Mouse (Mus musculus) erythroblast, adult 5-6 weeks (primary cell): ENCODE data around the gene AW011738. TPM values are rescaled to one million over a fixed set of nuclear protein-coding genes. Genes with fewer than 3 reads are reported as not detected.

Experiments
- ATAC-seq: replicated peaks from 2 replicates; pipeline ENCODE4 v1.8.0; 2016; ENCODE audit warnings: moderate number of reproducible peaks, mild to moderate bottlenecking, moderate TSS enrichment, inconsistent platforms; ENCODE audit not compliant: poor library complexity, low FRiP score, severe bottlenecking
- total RNA-seq, 2 experiments: library from RNA; stranded (forward) in 1 of 2; stranded (reverse) in 1 of 2; fragments of 150-400 nt in 1 of 2; fragments of 200-764, 138-1000 nt in 1 of 2; gene quantifications; 2 replicates each; pipeline versions ENCODE4 v1.2.3 to v1.2.4; 2015 to 2017; ENCODE audit warnings: low replicate concordance in 2 of 2

Gene AW011738
- total RNA-seq, 2 experiments from 2014 or later: 8.3 to 29.9 TPM

GRCm38 (mm10) chr4:156197131-156197828, 5.8 kb upstream of the AW011738 start, which contains the start of gene Agrn:
Agrn (minus strand) TSS chr4:156197488.
- peak; percentile 44; the same call in 1 of the 2 replicates for ATAC-seq

GRCm38 (mm10) chr4:156197829-156198205, 5.3 kb upstream of the AW011738 start:
- ATAC-seq: peak; percentile 75

- peak; percentile 13; the same call in 1 of the 2 replicates for ATAC-seq
Measured at GRCm38 (mm10) chr4:156200623-156201475, 2.3 kb upstream of the AW011738 start, which contains the start of gene Isg15. Isg15 (minus strand) TSS chr4:156200818.

GRCm38 (mm10) chr4:156202462-156202893, 626 bp upstream of the AW011738 start:
- peak; percentile 71 for ATAC-seq

GRCm38 (mm10) chr4:156203413-156204131, 468 bp downstream of the AW011738 start:
- 0 out of 2 replicates have a peak, but pooled peaks have one; percentile 10 for ATAC-seq

- no peak for ATAC-seq
Measured at GRCm38 (mm10) chr4:156208872-156209271, 5.8 kb downstream of the AW011738 start.

GRCm38 (mm10) chr4:156209963-156210635, 7.0 kb downstream of the AW011738 start:
- no peak for ATAC-seq

- no peak for ATAC-seq
Measured at GRCm38 (mm10) chr4:156213134-156213533, 10.0 kb downstream of the AW011738 start.

- no peak for ATAC-seq
Measured at GRCm38 (mm10) chr4:156215649-156216048, 12.5 kb downstream of the AW011738 start, which contains the start of gene Perm1. Perm1 (plus strand) TSS chr4:156215868.

GRCm38 (mm10) chr4:156216196-156216595, 13.1 kb downstream of the AW011738 start:
- ATAC-seq: no peak

- ATAC-seq: no peak
Measured at GRCm38 (mm10) chr4:156217022-156217669, 14.0 kb downstream of the AW011738 start.

GRCm38 (mm10) chr4:156217838-156218237, 14.7 kb downstream of the AW011738 start:
- no peak for ATAC-seq

GRCm38 (mm10) chr4:156219936-156220335, 16.8 kb downstream of the AW011738 start:
- ATAC-seq: no peak

GRCm38 (mm10) chr4:156224276-156224675, 21.2 kb downstream of the AW011738 start:
- no peak for ATAC-seq

GRCm38 (mm10) chr4:156227752-156228392, 24.8 kb downstream of the AW011738 start:
- no peak for ATAC-seq

GRCm38 (mm10) chr4:156228393-156229024, 25.4 kb downstream of the AW011738 start:
- ATAC-seq: 0 out of 2 replicates have a peak, but pooled peaks have one; percentile 36

- ATAC-seq: 0 out of 2 replicates have a peak, but pooled peaks have one; percentile 9
Measured at GRCm38 (mm10) chr4:156234021-156234501, 31.0 kb downstream of the AW011738 start.
